ENCODE assay signal across 7 mouse cellular contexts in the genomic region with DNA sequence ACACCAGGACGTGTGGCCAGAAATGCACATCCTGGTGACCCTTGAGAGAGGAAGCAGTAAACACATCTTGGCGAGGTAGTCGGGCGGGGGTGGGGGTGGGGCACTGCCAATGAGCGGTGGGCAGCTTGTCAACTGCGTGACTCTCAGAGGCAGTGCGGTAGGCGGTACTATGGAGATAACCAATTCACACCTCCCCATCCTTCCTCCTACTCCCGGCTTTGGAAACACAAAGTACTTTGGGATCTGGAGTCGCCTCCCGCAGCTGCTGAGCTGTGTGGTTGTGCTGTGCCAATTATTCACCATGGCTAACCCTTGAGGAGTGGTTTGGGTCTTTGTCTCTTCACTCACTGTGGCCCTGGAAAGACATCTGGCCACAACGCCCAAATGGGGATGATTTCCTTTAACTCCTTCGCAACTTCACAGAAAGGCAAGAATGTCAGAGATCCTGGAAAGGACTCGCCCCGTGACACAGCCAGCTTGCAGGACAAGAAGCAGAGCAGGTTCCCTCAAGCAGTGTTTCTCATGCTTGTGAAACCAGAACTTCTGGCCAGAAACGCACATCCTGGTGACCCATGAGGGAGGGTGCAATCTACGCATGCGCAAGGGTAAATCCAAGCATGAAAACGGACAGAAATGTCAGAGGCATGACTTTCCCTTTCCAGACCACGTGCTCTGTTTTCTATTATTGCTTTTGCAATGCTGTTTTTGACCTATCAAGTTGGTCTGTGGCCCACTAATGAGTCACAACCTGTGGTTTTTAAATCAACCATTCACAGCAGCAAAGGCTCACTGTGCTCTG. TPM values are rescaled to one million over a fixed set of nuclear protein-coding genes. Genes with fewer than 3 reads are reported as not detected.
DNase-seq lines count a peak whose midpoint lies in the region; ATAC-seq lines count a peak whose summit lies in the region.

No protein-coding gene starts in this region.

- H3K4me3 ChIP-seq in heart, embryonic 11.5 days (ENCODE audit: low read depth, low read length) = peak overlapping the region; percentile 17
- H3K4me3 ChIP-seq in kidney, embryonic 14.5 days (ENCODE audit: low read length) = peak overlapping the region; percentile 3; the same call in 1 of the 2 replicates
- H3K4me3 ChIP-seq in limb, embryonic 15.5 days = peak overlapping the region; percentile 29
- H3K4me3 ChIP-seq in stomach, embryonic 16.5 days (replicated peaks; ENCODE audit: low read length) = peak overlapping the region; percentile 12; the same call in 1 of the 2 replicates

- peak; percentile 68 to 72 for DNase-seq in adrenal gland, adult 18-20 months (ENCODE audit: low spot score in 2 of 2)
- peak; percentile 95 for DNase-seq in fat pad, adult 2 months (ENCODE audit: extremely low read depth, low read depth, low spot score)
- peak; percentile 86 to 94 for DNase-seq in monocyte, adult 2 months (ENCODE audit: low read depth in 1 of 2, low spot score in 2 of 2)

- H3K27me3 ChIP-seq in heart, embryonic 11.5 days (ENCODE audit: control insufficient read depth, insufficient read depth, low read length) = no peaks in the 10 kb centered on the region
- H3K27me3 ChIP-seq in kidney, embryonic 14.5 days (ENCODE audit: control insufficient read depth, insufficient read depth, low read length) = 0 out of 2 replicates have a peak, but pooled peaks cover 2% of the 10 kb centered on the region
- H3K27me3 ChIP-seq in limb, embryonic 15.5 days = no peaks in the 10 kb centered on the region; the same call in 1 of the 2 replicates
- H3K27me3 ChIP-seq in stomach, embryonic 16.5 days (ENCODE audit: control insufficient read depth, insufficient read depth, low read length) = no peaks in the 10 kb centered on the region

- ATAC-seq in heart, embryonic 11.5 days (replicated peaks; ENCODE audit: insufficient number of reproducible peaks, low FRiP score, low TSS enrichment) = no peak
- no peak for ATAC-seq in kidney, embryonic 14.5 days (ENCODE audit: low FRiP score, low TSS enrichment)
- ATAC-seq in limb, embryonic 15.5 days (ENCODE audit: insufficient number of reproducible peaks, low FRiP score, low TSS enrichment, low read depth) = no peak
- peak; percentile 45; the same call in 1 of the 2 replicates for ATAC-seq in stomach, embryonic 16.5 days (ENCODE audit: insufficient read depth, low FRiP score)

- WGBS in heart, embryonic 11.5 days (ENCODE audit: insufficient replicate concordance) = 12% methylated on average over 20 of the region's 20 CpGs
- WGBS in kidney, embryonic 14.5 days = 16% methylated on average over 20 of the region's 20 CpGs
- 7% methylated on average over 20 of the region's 20 CpGs for WGBS in limb, embryonic 15.5 days
- WGBS in stomach, embryonic 16.5 days = 12% methylated on average over 20 of the region's 20 CpGs

- H3K9ac ChIP-seq in heart, embryonic 11.5 days (ENCODE audit: low read depth, low read length) = no peak overlapping the region
- H3K9ac ChIP-seq in kidney, embryonic 14.5 days (ENCODE audit: low read depth, low read length) = no peak overlapping the region
- H3K9ac ChIP-seq in limb, embryonic 15.5 days = no peak overlapping the region
- H3K9ac ChIP-seq in stomach, embryonic 16.5 days (ENCODE audit: low read length) = 0 out of 2 replicates have a peak overlapping the region, but pooled peaks have one; percentile 30

- H3K27ac ChIP-seq in heart, embryonic 11.5 days (ENCODE audit: low read depth, low read length) = no peak overlapping the region
- H3K27ac ChIP-seq in kidney, embryonic 14.5 days (ENCODE audit: low read depth, low read length) = no peak overlapping the region
- H3K27ac ChIP-seq in limb, embryonic 15.5 days = peak overlapping the region; percentile 38; the same call in 1 of the 2 replicates
- H3K27ac ChIP-seq in stomach, embryonic 16.5 days (ENCODE audit: low read length) = peak overlapping the region; percentile 50; the same call in 1 of the 2 replicates

- peaks cover 6% of the 10 kb centered on the region; the same call in 1 of the 2 replicates for H3K4me1 ChIP-seq in heart, embryonic 11.5 days (ENCODE audit: control insufficient read depth, insufficient read depth, low read length)
- H3K4me1 ChIP-seq in kidney, embryonic 14.5 days (ENCODE audit: control insufficient read depth, insufficient read depth, low read length) = peaks cover 6% of the 10 kb centered on the region; the same call in 1 of the 2 replicates
- H3K4me1 ChIP-seq in limb, embryonic 15.5 days = peaks cover 23% of the 10 kb centered on the region
- peaks cover 4% of the 10 kb centered on the region; the same call in 1 of the 2 replicates for H3K4me1 ChIP-seq in stomach, embryonic 16.5 days (ENCODE audit: control insufficient read depth, insufficient read depth, low read length)

- H3K4me2 ChIP-seq in heart, embryonic 11.5 days = peak overlapping the region; percentile 65
- peak overlapping the region; percentile 33 for H3K4me2 ChIP-seq in kidney, embryonic 14.5 days (replicated peaks; ENCODE audit: low read depth, low read length)
- peak overlapping the region; percentile 47 for H3K4me2 ChIP-seq in limb, embryonic 15.5 days
- H3K4me2 ChIP-seq in stomach, embryonic 16.5 days (ENCODE audit: low read depth, low read length) = peak overlapping the region; percentile 49

- no peaks in the 10 kb centered on the region for H3K36me3 ChIP-seq in heart, embryonic 11.5 days (ENCODE audit: control insufficient read depth, insufficient read depth, low read length)
- H3K36me3 ChIP-seq in kidney, embryonic 14.5 days (ENCODE audit: control insufficient read depth, insufficient read depth, low read length) = no peaks in the 10 kb centered on the region
- H3K36me3 ChIP-seq in limb, embryonic 15.5 days = no peaks in the 10 kb centered on the region
- H3K36me3 ChIP-seq in stomach, embryonic 16.5 days (ENCODE audit: control insufficient read depth, insufficient read depth, low read length) = no peaks in the 10 kb centered on the region

- no peaks in the 10 kb centered on the region for H3K9me3 ChIP-seq in heart, embryonic 11.5 days (replicated peaks; ENCODE audit: control insufficient read depth, low read length)
- no peaks in the 10 kb centered on the region for H3K9me3 ChIP-seq in kidney, embryonic 14.5 days (ENCODE audit: control insufficient read depth, low read length)
- no peaks in the 10 kb centered on the region for H3K9me3 ChIP-seq in limb, embryonic 15.5 days
- no peaks in the 10 kb centered on the region for H3K9me3 ChIP-seq in stomach, embryonic 16.5 days (replicated peaks; ENCODE audit: control insufficient read depth, low read length)

RNA-seq across cellular contexts. Expression of gene Acap2, which starts 32.7 kb away (rescaled TPM):
- total RNA-seq in adrenal gland, adult 18-20 months (2021) = 10 to 100 TPM; 32.0 to 37.3 TPM
- polyA plus RNA-seq in heart, embryonic 11.5 days (2014; fragmentation: Nextera tagmentation; extraction: Ambion mirVana) = 14.7 and 18.2 TPM in 2 replicates
- 12.8 and 21.2 TPM in 2 replicates for polyA plus RNA-seq in kidney, embryonic 14.5 days (2014; fragmentation: Nextera tagmentation; extraction: Ambion mirVana)
- 24.8 and 26.5 TPM in 2 replicates for polyA plus RNA-seq in limb, embryonic 15.5 days (2015; fragmentation: Nextera tagmentation; extraction: Ambion mirVana)
- polyA plus RNA-seq in stomach, embryonic 16.5 days (2015; fragmentation: Nextera tagmentation; extraction: Ambion mirVana) = 20.4 and 21.4 TPM in 2 replicates

RNA-seq across cellular contexts. Expression of gene Ppp1r2, which starts 41.3 kb away (rescaled TPM):
- 10 to 100 TPM; 74.0 to 78.2 TPM for total RNA-seq in adrenal gland, adult 18-20 months (2021)
- 90.8 and 91.1 TPM in 2 replicates for polyA plus RNA-seq in heart, embryonic 11.5 days (2014; fragmentation: Nextera tagmentation; extraction: Ambion mirVana)
- 77.0 and 98.6 TPM in 2 replicates for polyA plus RNA-seq in kidney, embryonic 14.5 days (2014; fragmentation: Nextera tagmentation; extraction: Ambion mirVana)
- 88.9 and 98.3 TPM in 2 replicates for polyA plus RNA-seq in limb, embryonic 15.5 days (2015; fragmentation: Nextera tagmentation; extraction: Ambion mirVana)
- polyA plus RNA-seq in stomach, embryonic 16.5 days (2015; fragmentation: Nextera tagmentation; extraction: Ambion mirVana) = 86.4 and 93.2 TPM in 2 replicates

Comparison
In these comparisons a context has a peak if more than half of its experiments do, and no peak if none do; other contexts are left out.
1. H3K27ac ChIP-seq: peak in limb, embryonic 15.5 days (single experiment) and stomach, embryonic 16.5 days (single experiment); none in heart, embryonic 11.5 days (single experiment) and kidney, embryonic 14.5 days (single experiment).
2. Peak in every context shown above with its lines, with median percentiles within 50 percentile points of each other: DNase-seq, H3K4me2 ChIP-seq and H3K4me3 ChIP-seq.